Mouse (Mus musculus) heart, embryonic 12.5 days (tissue): ENCODE measurements around the gene Zswim4. TPM values are rescaled to one million over a fixed set of nuclear protein-coding genes. Genes with fewer than 3 reads are reported as not detected.

Experiments
- ATAC-seq: fragments of 200-750 bp; cut with Nextera tagmentation; 2 replicates; pipeline ENCODE4 v1.8.0; 2017; ENCODE audit warnings: moderate TSS enrichment, moderate library complexity; ENCODE audit not compliant: insufficient number of reproducible peaks, low FRiP score
- H3K27ac ChIP-seq: fragments of 300-500 bp; sonication (generic); 2 replicates; pipeline ENCODE4 v1.5.1; 2016; ENCODE audit warnings: mild to moderate bottlenecking, moderate library complexity; ENCODE audit not compliant: poor library complexity, severe bottlenecking
- H3K27me3 ChIP-seq: fragments of 300-500 bp; sonication (generic); replicated peaks from 2 replicates; pipeline ENCODE4 v1.6.1; 2016; ENCODE audit warnings: mild to moderate bottlenecking, moderate library complexity
- H3K36me3 ChIP-seq: fragments of 300-500 bp; sonication (generic); 2 replicates; pipeline ENCODE4 v1.6.1; 2016; ENCODE audit warnings: mild to moderate bottlenecking, moderate library complexity
- H3K4me1 ChIP-seq: fragments of 300-500 bp; sonication (generic); replicated peaks from 2 replicates; pipeline ENCODE4 v1.6.1; 2016; ENCODE audit warnings: mild to moderate bottlenecking
- H3K4me2 ChIP-seq: fragments of 300-500 bp; sonication (generic); 2 replicates; pipeline ENCODE4 v1.6.1; 2016; ENCODE audit warnings: mild to moderate bottlenecking, moderate library complexity
- H3K4me3 ChIP-seq: fragments of 300-500 bp; sonication (generic); 2 replicates; pipeline ENCODE4 v1.5.1; 2016; ENCODE audit warnings: mild to moderate bottlenecking
- H3K9ac ChIP-seq: fragments of 300-500 bp; sonication (generic); 2 replicates; pipeline ENCODE4 v1.6.1; 2016; ENCODE audit warnings: mild to moderate bottlenecking, moderate library complexity
- H3K9me3 ChIP-seq: fragments of 300-500 bp; sonication (generic); replicated peaks from 2 replicates; pipeline ENCODE4 v1.6.1; 2016; ENCODE audit warnings: mild to moderate bottlenecking, moderate library complexity
- WGBS: fragments of 180-500 bp; shearing (Covaris S2); methylation state at CpG from one replicate; pipeline ENCODE4 v1.1.7; 2016; 5-methylcytosine and 5-hydroxymethylcytosine counted together
- polyA plus RNA-seq: library from polyadenylated mRNA; unstranded; fragments of >200 nt; fragmentation: Nextera tagmentation; extraction: Ambion mirVana; gene quantifications from 2 replicates; pipeline ENCODE4 v1.2.1, GENCODE M21; 2016

Gene Zswim4
- polyA plus RNA-seq, 1 experiment from 2014 or later, result 12.9 TPM

- H3K4me1 ChIP-seq, result peaks cover 16% of the 10 kb centered on the region
- H3K36me3 ChIP-seq, result peaks cover 74% of the 10 kb centered on the region
- H3K4me3 ChIP-seq, result peak overlapping the region; percentile 88
- peak overlapping the region; percentile 96 for H3K4me2 ChIP-seq
- no peaks in the 10 kb centered on the region for H3K27me3 ChIP-seq
- no peaks in the 10 kb centered on the region for H3K9me3 ChIP-seq
- no peak for ATAC-seq
- peak overlapping the region; percentile 94; the same call in 1 of the 2 replicates for H3K9ac ChIP-seq
- H3K27ac ChIP-seq, result no peak overlapping the region
- 83% methylated on average over 3 of the region's 3 CpGs for WGBS
Observed at GRCm38 (mm10) chr8:84255858-84256257, 19.0 kb upstream of the Zswim4 start.

GRCm38 (mm10) chr8:84249257-84250170 lies 12.7 kb upstream of the Zswim4 start, which contains the start of gene D8Ertd738e:
TSS of gene D8Ertd738e (minus strand) at chr8:84249719.
- 4% methylated on average over 52 of the region's 52 CpGs for WGBS
- H3K27ac ChIP-seq, result peak within 1 kb of the TSS; percentile 62
- peaks cover 3% of the 10 kb centered on the region; the same call in 1 of the 2 replicates for H3K4me1 ChIP-seq
- no peaks in the 10 kb centered on the region for H3K9me3 ChIP-seq
- peak within 1 kb of the TSS; percentile 79 for H3K9ac ChIP-seq
- ATAC-seq, result peak; percentile 94
- H3K4me2 ChIP-seq, result peak within 1 kb of the TSS; percentile 83
- H3K36me3 ChIP-seq, result peaks cover 68% of the 10 kb centered on the region
- H3K4me3 ChIP-seq, result peak within 1 kb of the TSS; percentile 69
- no peaks in the 10 kb centered on the region for H3K27me3 ChIP-seq

- no peak overlapping the region for H3K4me2 ChIP-seq
- H3K36me3 ChIP-seq, result peaks cover 29% of the 10 kb centered on the region
- H3K4me1 ChIP-seq, result peaks cover 23% of the 10 kb centered on the region
- H3K4me3 ChIP-seq, result no peak overlapping the region
- no peak for ATAC-seq
- H3K9me3 ChIP-seq, result no peaks in the 10 kb centered on the region
- WGBS, result 59% methylated on average over 2 of the region's 2 CpGs
- H3K27ac ChIP-seq, result no peak overlapping the region; the same call in 1 of the 2 replicates
- no peaks in the 10 kb centered on the region for H3K27me3 ChIP-seq
- no peak overlapping the region for H3K9ac ChIP-seq
Observed at GRCm38 (mm10) chr8:84241821-84242220, 5.0 kb upstream of the Zswim4 start.

- H3K9ac ChIP-seq, result no peak overlapping the region
Observed at GRCm38 (mm10) chr8:84241167-84241566, 4.3 kb upstream of the Zswim4 start.

GRCm38 (mm10) chr8:84237542-84238229 lies 831 bp upstream of the Zswim4 start:
- Histone ChIP-seq H3K36me3 (peaks cover 18% of the 10 kb centered on the region), H3K4me2 (peak overlapping the region; percentile 80), H3K27ac (peak overlapping the region; percentile 64; the same call in 1 of the 2 replicates), H3K27me3 (no peaks in the 10 kb centered on the region), H3K4me1 (peaks cover 35% of the 10 kb centered on the region), H3K4me3 (peak overlapping the region; percentile 66), H3K9ac (peak overlapping the region; percentile 74), H3K9me3 (no peaks in the 10 kb centered on the region)
- no peak for ATAC-seq
- 14% methylated on average over 19 of the region's 19 CpGs for WGBS

More at GRCm38 (mm10) chr8:84241167-84241566, 4.3 kb upstream of the Zswim4 start:
- Histone ChIP-seq H3K27me3 (no peaks in the 10 kb centered on the region), H3K36me3 (peaks cover 23% of the 10 kb centered on the region), H3K4me1 (peaks cover 25% of the 10 kb centered on the region), H3K4me3 (no peak overlapping the region), H3K9me3 (no peaks in the 10 kb centered on the region), H3K27ac (no peak overlapping the region), H3K4me2 (no peak overlapping the region)
- 32% methylated on average over 6 of the region's 6 CpGs for WGBS
- ATAC-seq, result no peak

GRCm38 (mm10) chr8:84236410-84236997 lies 351 bp downstream of the Zswim4 start:
- Histone ChIP-seq H3K27me3 (no peaks in the 10 kb centered on the region), H3K9ac (peak overlapping the region; percentile 92), H3K4me2 (peak overlapping the region; percentile 86), H3K4me1 (peaks cover 26% of the 10 kb centered on the region), H3K4me3 (peak overlapping the region; percentile 79), H3K27ac (peak overlapping the region; percentile 53), H3K9me3 (no peaks in the 10 kb centered on the region), H3K36me3 (peaks cover 30% of the 10 kb centered on the region)
- ATAC-seq, result peak; percentile 3
- WGBS, result 1% methylated on average over 30 of the region's 30 CpGs

- 41% methylated on average over 10 of the region's 10 CpGs for WGBS
Observed at GRCm38 (mm10) chr8:84235746-84236409, 977 bp downstream of the Zswim4 start.

GRCm38 (mm10) chr8:84233055-84233454 lies 3.8 kb downstream of the Zswim4 start:
- WGBS, result 77% methylated on average over 2 of the region's 2 CpGs
- Histone ChIP-seq H3K4me2 (no peak overlapping the region), H3K9me3 (no peaks in the 10 kb centered on the region), H3K36me3 (peaks cover 61% of the 10 kb centered on the region), H3K4me3 (no peak overlapping the region), H3K27ac (no peak overlapping the region), H3K4me1 (peaks cover 17% of the 10 kb centered on the region), H3K27me3 (no peaks in the 10 kb centered on the region), H3K9ac (no peak overlapping the region)
- ATAC-seq, result no peak

More at GRCm38 (mm10) chr8:84235746-84236409, 977 bp downstream of the Zswim4 start:
- no peak for ATAC-seq
- Histone ChIP-seq H3K9me3 (no peaks in the 10 kb centered on the region), H3K27ac (peak overlapping the region; percentile 53), H3K4me1 (peaks cover 20% of the 10 kb centered on the region), H3K27me3 (no peaks in the 10 kb centered on the region), H3K4me3 (peak overlapping the region; percentile 79), H3K9ac (peak overlapping the region; percentile 92), H3K36me3 (peaks cover 34% of the 10 kb centered on the region), H3K4me2 (peak overlapping the region; percentile 86)

- Histone ChIP-seq H3K9ac (no peak overlapping the region), H3K27me3 (no peaks in the 10 kb centered on the region), H3K36me3 (peaks cover 84% of the 10 kb centered on the region), H3K9me3 (no peaks in the 10 kb centered on the region), H3K27ac (no peak overlapping the region), H3K4me3 (no peak overlapping the region), H3K4me1 (peaks cover 6% of the 10 kb centered on the region), H3K4me2 (no peak overlapping the region)
- 78% methylated on average over 17 of the region's 17 CpGs for WGBS
- no peak for ATAC-seq
Observed at GRCm38 (mm10) chr8:84230735-84231134, 6.1 kb downstream of the Zswim4 start.

GRCm38 (mm10) chr8:84223322-84224029 lies 13.4 kb downstream of the Zswim4 start:
- Histone ChIP-seq H3K4me2 (no peak overlapping the region), H3K27ac (no peak overlapping the region), H3K9ac (no peak overlapping the region), H3K4me1 (no peaks in the 10 kb centered on the region), H3K36me3 (peaks cover 96% of the 10 kb centered on the region), H3K27me3 (no peaks in the 10 kb centered on the region), H3K4me3 (no peak overlapping the region), H3K9me3 (no peaks in the 10 kb centered on the region)
- WGBS, result 82% methylated on average over 21 of the region's 21 CpGs
- ATAC-seq, result no peak
